Mouse (Mus musculus) kidney, adult 2 months (tissue): ENCODE data around the gene Asgr1.

Source experiments
- CTCF ChIP-seq: fragments of 200-500 bp; conservative IDR thresholded peaks from 2 replicates; pipeline ENCODE4 v1.5.1; 2011; ENCODE audit warnings: low read depth, mild to moderate bottlenecking, control low read depth, low read length, moderate library complexity, mixed read lengths; ENCODE audit not compliant: insufficient read depth, insufficient read length
- POLR2A ChIP-seq: fragments of 200-500 bp; IDR thresholded peaks from one replicate; pipeline ENCODE4 v1.6.1; 2011; ENCODE audit warnings: low read depth, low read length, control low read depth

DNA sequence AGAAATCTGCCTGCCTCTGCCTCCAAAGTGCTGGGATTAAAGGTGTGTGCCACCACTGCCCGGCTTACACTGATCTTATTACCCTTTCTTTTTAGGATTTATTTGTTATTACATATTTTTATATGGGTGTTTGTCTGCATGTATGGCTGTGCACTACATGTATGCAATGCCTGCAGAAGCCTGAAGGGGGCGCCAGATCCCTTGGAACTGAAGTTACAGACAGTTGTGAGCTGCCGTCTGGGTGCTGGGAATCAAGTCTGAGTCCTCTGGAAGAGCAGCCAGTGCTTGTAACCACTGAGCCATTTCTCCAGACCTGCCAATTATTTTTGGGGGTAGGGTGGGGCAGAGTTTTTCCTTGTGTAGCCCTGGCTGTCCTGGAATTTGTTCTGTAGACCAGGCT, 9.2 kb downstream of the Asgr1 start:
- TF ChIP-seq POLR2A (no peak), CTCF (no peak)
